Mouse (Mus musculus) brain, embryonic 18.5 days (tissue): ENCODE measurements at regions not wholly inside any gene's neighbourhood (a gene's known extent, or its start where the extent isn't known, plus 50 kb on each side); places are given as distances from the start of the nearest gene placed in this dataset.

Experiments used
- DNase-seq: peaks from one replicate; pipeline ENCODE4 v3.0.0-alpha.2; 2012; ENCODE audit warnings: low read depth, low spot score

DNA sequence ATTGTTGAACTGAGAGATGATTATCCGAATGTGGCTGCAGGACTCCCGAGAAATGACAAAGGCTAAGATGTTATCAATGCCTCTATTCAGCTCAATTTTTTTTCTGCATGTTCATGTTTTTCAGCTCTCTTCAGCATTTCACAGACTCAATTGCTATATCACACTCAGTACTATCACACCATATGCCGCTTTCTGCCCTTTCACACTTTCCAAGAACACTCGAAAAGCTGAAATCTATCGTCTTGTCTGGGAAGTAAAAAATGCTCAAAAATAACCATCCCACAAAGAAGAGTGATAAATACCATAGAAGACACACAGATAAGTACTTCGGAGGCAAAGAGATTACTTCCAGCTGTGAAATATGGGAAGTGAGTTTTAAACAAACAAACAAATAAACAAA lies 6398.9 kb upstream of the Gm7489 start:
- DNase-seq = peak; percentile 36

DNA sequence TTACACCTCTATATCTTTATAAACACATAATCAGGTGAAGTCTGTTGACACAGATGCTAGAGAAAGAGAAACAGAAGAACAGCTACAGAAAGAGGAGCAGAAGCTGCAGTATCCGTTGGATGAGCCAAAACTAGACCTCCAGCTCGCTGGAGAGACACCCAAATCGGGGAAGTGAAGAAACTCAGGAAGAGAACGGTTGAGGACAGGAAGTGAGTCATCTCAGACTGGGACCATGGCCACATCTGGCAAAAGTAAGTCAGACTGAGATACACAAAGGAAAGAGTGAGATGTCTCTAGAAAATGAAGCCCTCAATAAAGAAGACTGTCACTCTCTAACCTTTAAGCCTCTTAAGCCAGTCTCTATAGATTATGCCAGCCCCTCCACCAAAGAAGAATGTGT lies 6362.8 kb upstream of the Gm7489 start:
- DNase-seq = no peak
